Mouse (Mus musculus) ES-E14 (cell line): Measurements from ENCODE around the gene Zfp593. TPM values are rescaled to one million over a fixed set of nuclear protein-coding genes. Genes with fewer than 3 reads are reported as not detected.
A peak's percentile ranks its signal among the peaks of the same experiment; 100 is the strongest.

ENCODE experiments used
- DNase-seq: peaks from one replicate; pipeline ENCODE4 v3.0.0-alpha.2; 2013; ENCODE audit warnings: low read depth, low spot score
- H3K27ac ChIP-seq: 2 replicates; pipeline ENCODE4 v1.5.1; 2012; ENCODE audit warnings: low read depth, mild to moderate bottlenecking, low read length, moderate library complexity, mixed read lengths; ENCODE audit not compliant: poor library complexity, insufficient read depth, severe bottlenecking
- H3K36me3 ChIP-seq: 2 replicates; pipeline ENCODE4 v1.6.1; 2012; ENCODE audit warnings: mild to moderate bottlenecking, low read length, moderate library complexity, mixed read lengths; ENCODE audit not compliant: control insufficient read depth, poor library complexity, insufficient read depth, severe bottlenecking
- H3K4me1 ChIP-seq, 2 experiments: fragments of 150-350 bp in 1 of 2; sonication (generic) in 1 of 2; 2 replicates each; pipeline ENCODE4 v1.6.1; 2012; ENCODE audit warnings: low read length in 2 of 2, mild to moderate bottlenecking in 1 of 2, mixed read lengths in 1 of 2; ENCODE audit not compliant: control insufficient read depth in 2 of 2, insufficient read depth in 2 of 2, poor library complexity in 1 of 2
- H3K4me3 ChIP-seq, 2 experiments: fragments of 150-350 bp in 1 of 2; sonication (generic) in 1 of 2; 2 replicates each; pipeline ENCODE4 v1.5.1; 2012; ENCODE audit warnings: low read length in 2 of 2, low read depth in 1 of 2, mild to moderate bottlenecking in 1 of 2, mixed read lengths in 1 of 2; ENCODE audit not compliant: insufficient read depth in 1 of 2, poor library complexity in 1 of 2, severe bottlenecking in 1 of 2
- H3K9ac ChIP-seq: 2 replicates; pipeline ENCODE4 v1.6.1; 2012; ENCODE audit warnings: low read depth, mild to moderate bottlenecking, low read length, mixed read lengths; ENCODE audit not compliant: poor library complexity, insufficient read depth, severe bottlenecking
- H3K9me3 ChIP-seq: fragments of 150-350 bp; sonication (generic); 2 replicates; pipeline ENCODE4 v1.6.1; 2012; ENCODE audit warnings: low read depth, mild to moderate bottlenecking, low read length; ENCODE audit not compliant: control insufficient read depth, insufficient read depth
- CHD2 ChIP-seq: IDR thresholded peaks from 2 replicates; pipeline ENCODE4 v1.6.1; 2014; ENCODE audit warnings: mild to moderate bottlenecking, low read depth, low read length, inconsistent platforms
- HCFC1 ChIP-seq: IDR thresholded peaks from 2 replicates; pipeline ENCODE4 v1.6.1; 2012; ENCODE audit warnings: low read length, inconsistent platforms, borderline replicate concordance; ENCODE audit not compliant: insufficient read depth
- MAFK ChIP-seq: IDR thresholded peaks from 2 replicates; pipeline ENCODE4 v1.6.1; 2014; ENCODE audit warnings: mild to moderate bottlenecking, low read depth, low read length, inconsistent platforms; ENCODE audit not compliant: insufficient read depth
- ZC3H11A ChIP-seq: IDR thresholded peaks from 2 replicates; pipeline ENCODE4 v1.6.1; 2012; ENCODE audit warnings: low read depth, mild to moderate bottlenecking, inconsistent platforms, low read length, borderline replicate concordance
- ZNF384 ChIP-seq: IDR thresholded peaks from 2 replicates; pipeline ENCODE4 v1.6.1; 2012; ENCODE audit warnings: low read depth, low read length, inconsistent platforms
- in situ Hi-C, 2 experiments: fragments of 600-800 bp; cut with MboI; formaldehyde crosslinking; loops; one replicate each; pipeline ENCODE4 v1.15.1; 2025; ENCODE audit warnings: low sequenced_read_pairs in 2 of 2, inconsistent platforms in 1 of 2; ENCODE audit not compliant: unreplicated experiment in 2 of 2
- total RNA-seq: library from RNA; depleted of rRNA; stranded (reverse); fragments of 300-350 nt; gene quantifications from 2 replicates; pipeline ENCODE4 v1.2.3, GENCODE M21; 2012; rRNA removed

Gene Zfp593
- 19.8 and 25.2 TPM in 2 replicates for total RNA-seq

DNA sequence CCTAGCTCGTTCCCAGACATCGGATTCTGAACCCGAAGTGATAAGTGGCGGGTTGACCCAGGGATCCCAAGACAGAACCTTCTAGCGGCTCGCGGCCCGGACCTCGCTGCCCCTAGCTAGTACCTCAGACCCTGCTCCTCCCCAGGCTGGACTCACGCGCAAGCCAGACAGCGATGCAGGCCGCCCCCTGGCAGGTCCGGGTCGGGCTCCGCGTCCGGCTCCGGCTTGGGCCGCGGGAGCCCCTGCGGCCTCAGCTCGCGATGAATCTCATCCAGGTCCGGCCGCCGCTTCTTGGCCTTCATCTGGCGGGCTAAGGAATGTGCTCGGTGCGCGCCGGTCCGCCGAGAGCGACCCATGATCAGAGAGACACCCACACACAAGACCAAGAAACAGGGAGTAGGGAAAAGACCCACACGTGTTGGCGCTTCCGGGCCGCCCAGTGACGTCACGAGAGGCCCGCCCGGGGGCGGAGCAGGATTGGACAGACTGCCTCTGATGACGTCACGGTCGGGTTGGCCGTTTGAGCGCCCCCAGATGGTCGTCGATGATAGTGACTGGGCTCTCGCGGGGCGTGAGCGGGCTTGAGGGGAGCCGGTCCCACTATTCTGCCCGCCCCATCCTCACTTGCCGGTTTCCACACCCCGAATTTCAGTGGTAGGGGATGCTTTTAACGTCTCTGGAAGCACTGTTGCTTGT lies at the start of gene Zfp593:
TSS of gene Zfp593 (minus strand) at position 445 of the 696 bp plus-strand sequence.
- in situ Hi-C loops: no loop called here
- Histone ChIP-seq H3K4me1 (peaks cover 0 to 15% of the 10 kb centered on the region in 2 experiments; a peak in 3 of 4 replicates), H3K9ac (peak within 1 kb of the TSS; percentile 77), H3K27ac (no peak within 1 kb of the TSS; the same call in 1 of the 2 replicates), H3K4me3 (peak within 1 kb of the TSS; percentile 74 to 85), H3K9me3 (no peaks in the 10 kb centered on the region), H3K36me3 (peaks cover 10% of the 10 kb centered on the region; the same call in 1 of the 2 replicates)
- DNase-seq: peak; percentile 84
- TF ChIP-seq CHD2: no peak
- no peak for TF ChIP-seq MAFK
- no peak for TF ChIP-seq ZNF384
- no peak for TF ChIP-seq ZC3H11A
- peak; percentile 57; the same call in 1 of the 2 replicates for TF ChIP-seq HCFC1

DNA sequence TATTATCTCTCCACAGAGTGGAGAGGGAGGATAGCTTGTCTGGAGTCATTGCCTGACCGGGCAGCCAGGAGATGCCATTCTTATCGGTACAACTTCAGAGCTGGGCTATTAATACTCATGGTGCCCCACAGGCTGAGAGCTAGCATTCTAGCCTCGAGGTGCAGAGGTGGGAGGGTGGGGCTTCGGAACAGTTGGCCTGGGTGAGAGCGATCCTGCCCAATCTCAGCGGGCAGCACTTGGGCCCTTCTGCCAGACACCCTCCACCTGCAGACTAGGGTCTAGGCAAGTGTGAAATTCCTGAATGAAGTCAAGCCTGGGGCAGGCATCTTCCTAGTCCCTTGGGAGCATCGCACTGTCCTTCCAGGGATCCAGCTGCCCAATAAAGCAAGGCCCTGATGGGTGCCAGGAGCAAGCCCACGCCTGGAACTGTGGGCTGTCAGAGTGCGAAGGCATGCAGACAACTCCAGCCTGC lies 48.3 kb upstream of the Zfp593 start:
- no peaks in the 10 kb centered on the region for H3K9me3 ChIP-seq
- no peaks in the 10 kb centered on the region for H3K36me3 ChIP-seq
- peaks cover 0 to 2% of the 10 kb centered on the region in 2 experiments; a peak in 1 of 4 replicates for H3K4me1 ChIP-seq
- no peak overlapping the region for H3K27ac ChIP-seq
- in situ Hi-C loops: no loop called here
- no peak for DNase-seq
- H3K4me3 ChIP-seq: no peak overlapping the region
- TF ChIP-seq MAFK (no peak), ZNF384 (no peak)
- no peak overlapping the region for H3K9ac ChIP-seq

DNA sequence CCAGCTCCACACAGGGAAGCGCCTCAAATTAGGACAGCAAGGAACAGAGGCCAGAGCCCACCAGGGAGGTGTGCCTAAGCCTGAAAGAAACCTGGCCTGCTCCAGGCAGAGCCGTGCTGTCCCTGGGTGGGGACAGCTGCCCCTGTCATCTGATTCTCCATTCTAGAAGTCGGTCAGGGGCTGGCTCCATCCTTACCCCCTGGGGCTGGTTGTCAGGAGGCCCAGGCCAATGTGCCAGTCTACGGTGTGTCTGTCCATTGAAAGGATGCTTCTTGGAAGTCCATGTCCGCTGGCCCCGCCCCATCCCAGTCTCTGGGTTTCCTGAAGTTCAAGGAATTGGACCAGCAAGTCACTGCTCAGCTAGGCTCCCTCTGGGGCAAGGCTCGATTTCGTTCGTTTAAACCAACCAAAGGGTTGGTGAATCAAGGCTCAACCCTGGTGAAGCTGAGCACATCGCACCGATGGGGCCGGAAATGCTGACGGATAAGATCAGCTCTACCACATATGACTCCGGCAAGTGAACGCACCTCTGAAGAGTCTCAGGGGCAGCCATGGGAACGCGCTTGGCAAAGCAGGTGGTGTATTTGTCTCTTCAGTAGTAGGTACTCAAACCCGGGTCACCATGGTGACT lies 47.8 kb upstream of the Zfp593 start:
- Histone ChIP-seq H3K27ac (no peak overlapping the region), H3K4me1 (peaks cover 0 to 3% of the 10 kb centered on the region in 2 experiments; a peak in 1 of 4 replicates), H3K36me3 (no peaks in the 10 kb centered on the region), H3K9ac (no peak overlapping the region), H3K9me3 (no peaks in the 10 kb centered on the region), H3K4me3 (no peak overlapping the region)
- DNase-seq: no peak
- TF ChIP-seq ZNF384 (no peak), CHD2 (no peak), MAFK (no peak), HCFC1 (no peak), ZC3H11A (no peak)
- in situ Hi-C loops: no loop called here

DNA sequence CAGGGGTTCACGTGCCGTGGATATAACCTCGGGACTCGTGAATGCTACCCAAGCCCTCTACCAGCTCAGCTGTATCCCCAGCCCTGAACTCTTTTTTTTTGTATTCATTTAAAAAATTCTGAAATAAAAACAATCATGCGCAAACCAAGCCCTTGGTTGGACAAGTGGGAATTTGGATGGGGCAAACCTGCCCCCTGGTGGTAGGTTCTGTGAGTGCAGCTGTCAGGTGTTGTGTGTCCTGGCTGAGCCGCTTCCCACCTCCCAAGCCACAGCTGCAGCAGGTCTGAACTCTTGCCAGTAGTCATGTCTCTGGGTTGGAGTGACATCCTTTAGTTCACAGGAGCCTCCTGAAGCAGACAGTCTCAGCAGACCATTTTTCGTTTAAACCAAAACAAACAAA lies 46.7 kb upstream of the Zfp593 start:
- no peaks in the 10 kb centered on the region for H3K9me3 ChIP-seq
- in situ Hi-C loops: no loop called here
- peak; percentile 67 for DNase-seq
- no peak overlapping the region for H3K27ac ChIP-seq
- H3K4me1 ChIP-seq: peaks cover 0 to 3% of the 10 kb centered on the region in 2 experiments; a peak in 1 of 4 replicates
- H3K9ac ChIP-seq: no peak overlapping the region
- TF ChIP-seq CHD2 (no peak), MAFK (no peak), ZC3H11A (no peak), ZNF384 (no peak), HCFC1 (no peak)
- H3K36me3 ChIP-seq: no peaks in the 10 kb centered on the region
- H3K4me3 ChIP-seq: no peak overlapping the region
